Mouse (Mus musculus): Measurements from ENCODE around the gene Ahsg. TPM values are rescaled to one million over a fixed set of nuclear protein-coding genes. Genes with fewer than 3 reads are reported as not detected.
A peak's percentile ranks its signal among the peaks of the same experiment; 100 is the strongest.

Gene Ahsg
- polyA plus RNA-seq, 1 experiment from 2014 or later = not detected

GRCm38 (mm10) chr16:22912886-22913285 is 21.8 kb downstream of the Ahsg start:
- no peak overlapping the region for H3K4me2 ChIP-seq (ENCODE audit: low read depth, low read length)
- H3K36me3 ChIP-seq (replicated peaks; ENCODE audit: control insufficient read depth, insufficient read depth, low read depth, low read length) = no peaks in the 10 kb centered on the region
- H3K9me3 ChIP-seq (replicated peaks; ENCODE audit: control insufficient read depth, low read length) = no peaks in the 10 kb centered on the region
- ATAC-seq (replicated peaks; ENCODE audit: insufficient number of reproducible peaks, low FRiP score, low TSS enrichment, low read depth) (no peak), DNase-seq (ENCODE audit: low spot score) (no peak)
- no peak overlapping the region for H3K27ac ChIP-seq (replicated peaks; ENCODE audit: low read depth, low read length)
- no peak overlapping the region for H3K9ac ChIP-seq (replicated peaks; ENCODE audit: low read length)
- H3K27me3 ChIP-seq (ENCODE audit: control insufficient read depth, insufficient read depth, low read length) = no peaks in the 10 kb centered on the region
- 85% methylated on average over 6 of the region's 6 CpGs for WGBS
- H3K4me1 ChIP-seq (ENCODE audit: control insufficient read depth, insufficient read depth, low read length) = no peaks in the 10 kb centered on the region
- H3K4me3 ChIP-seq (ENCODE audit: low read depth, low read length) = no peak overlapping the region

- Histone ChIP-seq H3K27ac (replicated peaks; ENCODE audit: low read depth, low read length) (no peak overlapping the region), H3K27me3 (ENCODE audit: control insufficient read depth, insufficient read depth, low read length) (no peaks in the 10 kb centered on the region), H3K9me3 (replicated peaks; ENCODE audit: control insufficient read depth, low read length) (no peaks in the 10 kb centered on the region), H3K4me1 (ENCODE audit: control insufficient read depth, insufficient read depth, low read length) (no peaks in the 10 kb centered on the region), H3K9ac (replicated peaks; ENCODE audit: low read length) (no peak overlapping the region), H3K4me3 (ENCODE audit: low read depth, low read length) (no peak overlapping the region), H3K4me2 (ENCODE audit: low read depth, low read length) (no peak overlapping the region), H3K36me3 (replicated peaks; ENCODE audit: control insufficient read depth, insufficient read depth, low read depth, low read length) (no peaks in the 10 kb centered on the region)
- no peak for DNase-seq (ENCODE audit: low spot score)
- no peak for ATAC-seq (replicated peaks; ENCODE audit: insufficient number of reproducible peaks, low FRiP score, low TSS enrichment, low read depth)
Measured at GRCm38 (mm10) chr16:22914276-22914675, 23.2 kb downstream of the Ahsg start.

DNA sequence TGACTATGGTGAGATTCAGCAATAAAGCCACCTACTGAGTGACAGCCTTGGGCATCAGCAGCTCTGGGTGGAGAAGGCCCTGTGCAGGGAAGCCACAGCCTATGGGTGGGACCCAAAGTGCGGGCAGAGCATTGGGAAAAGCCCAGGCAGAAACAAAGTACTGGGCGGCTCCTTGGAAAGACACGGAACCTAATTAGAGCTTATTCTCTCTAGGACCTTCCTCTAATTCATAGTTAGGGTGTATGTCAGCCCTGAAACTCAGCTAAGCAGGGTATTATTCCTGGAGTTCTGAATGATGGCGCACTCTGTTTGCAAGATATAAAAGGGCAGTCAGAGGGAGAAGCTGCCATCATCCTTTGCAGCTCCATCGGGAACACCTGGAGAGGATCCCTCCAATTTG is 27.0 kb downstream of the Ahsg start, which contains the start of gene Fetub:
Gene Fetub, plus strand, starts transcription at position 301 of the 400 bp plus-strand sequence.
- Histone ChIP-seq H3K27me3 (ENCODE audit: control insufficient read depth, insufficient read depth, low read length) (no peaks in the 10 kb centered on the region), H3K4me1 (ENCODE audit: control insufficient read depth, insufficient read depth, low read length) (no peaks in the 10 kb centered on the region), H3K27ac (replicated peaks; ENCODE audit: low read depth, low read length) (no peak within 1 kb of the TSS), H3K36me3 (replicated peaks; ENCODE audit: control insufficient read depth, insufficient read depth, low read depth, low read length) (no peaks in the 10 kb centered on the region), H3K9ac (replicated peaks; ENCODE audit: low read length) (no peak within 1 kb of the TSS), H3K9me3 (replicated peaks; ENCODE audit: control insufficient read depth, low read length) (no peaks in the 10 kb centered on the region), H3K4me3 (ENCODE audit: low read depth, low read length) (no peak within 1 kb of the TSS), H3K4me2 (ENCODE audit: low read depth, low read length) (no peak within 1 kb of the TSS)
- DNase-seq (ENCODE audit: low spot score) = no peak
- WGBS = 94% methylated on average over 5 of the region's 5 CpGs
- 0 out of 2 replicates have a peak, but pooled peaks have one; percentile 44 for ATAC-seq (replicated peaks; ENCODE audit: insufficient number of reproducible peaks, low FRiP score, low TSS enrichment, low read depth)

- peak; percentile 67; the same call in 1 of the 2 replicates for ATAC-seq (replicated peaks; ENCODE audit: insufficient number of reproducible peaks, low FRiP score, low TSS enrichment, low read depth)
- no peak overlapping the region for H3K27ac ChIP-seq (replicated peaks; ENCODE audit: low read depth, low read length)
- peak; percentile 72 for DNase-seq (ENCODE audit: low spot score)
Measured at GRCm38 (mm10) chr16:22918664-22919312, 27.7 kb downstream of the Ahsg start.

DNA sequence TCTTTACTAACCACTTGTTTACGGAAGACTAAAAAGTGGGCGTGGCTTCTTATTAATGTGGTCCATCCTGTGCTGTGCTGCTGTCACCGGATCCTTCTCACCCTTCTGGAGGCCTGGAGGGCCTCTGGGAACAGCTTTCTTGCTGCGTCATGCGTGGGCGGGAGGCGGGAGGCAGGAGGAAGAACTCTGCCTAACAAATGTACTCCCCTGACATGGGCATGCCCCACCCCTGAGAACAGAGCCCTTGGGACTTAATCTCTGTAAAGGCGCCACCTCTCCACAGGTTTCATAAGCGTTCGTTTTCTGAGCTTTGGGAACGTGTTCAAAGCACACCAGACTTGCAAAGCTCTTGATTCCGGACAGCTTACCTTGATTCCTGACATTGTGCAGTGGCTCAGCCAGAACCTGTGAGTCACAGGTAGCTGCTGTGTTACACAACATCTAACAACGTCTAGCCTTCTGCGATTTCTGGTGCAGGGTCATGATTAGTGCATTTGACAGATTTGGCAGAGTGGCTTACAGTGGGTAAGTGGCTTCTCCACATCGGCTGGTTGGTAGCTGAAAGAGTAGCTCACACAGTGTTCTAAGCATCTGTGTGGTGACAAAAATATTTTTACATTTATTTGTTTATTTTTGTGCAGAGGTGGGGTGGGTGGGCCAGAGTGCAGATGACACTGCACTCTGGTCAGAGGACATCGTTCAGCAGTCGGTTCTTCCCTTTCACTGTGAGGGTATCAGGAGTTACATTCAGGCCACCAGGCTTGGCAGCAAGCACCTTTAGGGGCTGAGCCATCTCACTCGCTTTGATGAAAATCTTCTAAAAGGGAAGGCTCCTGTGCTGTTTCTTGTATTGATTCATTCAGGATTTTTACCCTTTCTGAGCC is 29.1 kb downstream of the Ahsg start:
- Histone ChIP-seq H3K9me3 (replicated peaks; ENCODE audit: control insufficient read depth, low read length) (no peaks in the 10 kb centered on the region), H3K36me3 (replicated peaks; ENCODE audit: control insufficient read depth, insufficient read depth, low read depth, low read length) (no peaks in the 10 kb centered on the region), H3K4me1 (ENCODE audit: control insufficient read depth, insufficient read depth, low read length) (no peaks in the 10 kb centered on the region), H3K27me3 (ENCODE audit: control insufficient read depth, insufficient read depth, low read length) (no peaks in the 10 kb centered on the region), H3K4me3 (ENCODE audit: low read depth, low read length) (no peak overlapping the region), H3K9ac (replicated peaks; ENCODE audit: low read length) (no peak overlapping the region), H3K27ac (replicated peaks; ENCODE audit: low read depth, low read length) (no peak overlapping the region), H3K4me2 (ENCODE audit: low read depth, low read length) (no peak overlapping the region)
- WGBS = 53% methylated on average over 18 of the region's 18 CpGs
- no peak for ATAC-seq (replicated peaks; ENCODE audit: insufficient number of reproducible peaks, low FRiP score, low TSS enrichment, low read depth)
- DNase-seq (ENCODE audit: low spot score) = peak; percentile 40

More at GRCm38 (mm10) chr16:22918664-22919312, 27.7 kb downstream of the Ahsg start:
- no peak overlapping the region for H3K9ac ChIP-seq (replicated peaks; ENCODE audit: low read length)
- H3K9me3 ChIP-seq (replicated peaks; ENCODE audit: control insufficient read depth, low read length) = no peaks in the 10 kb centered on the region
- no peak overlapping the region for H3K4me2 ChIP-seq (ENCODE audit: low read depth, low read length)
- H3K27me3 ChIP-seq (ENCODE audit: control insufficient read depth, insufficient read depth, low read length) = no peaks in the 10 kb centered on the region
- WGBS = 44% methylated on average over 15 of the region's 15 CpGs
- H3K4me1 ChIP-seq (ENCODE audit: control insufficient read depth, insufficient read depth, low read length) = no peaks in the 10 kb centered on the region
- no peak overlapping the region for H3K4me3 ChIP-seq (ENCODE audit: low read depth, low read length)
- H3K36me3 ChIP-seq (replicated peaks; ENCODE audit: control insufficient read depth, insufficient read depth, low read depth, low read length) = no peaks in the 10 kb centered on the region

DNA sequence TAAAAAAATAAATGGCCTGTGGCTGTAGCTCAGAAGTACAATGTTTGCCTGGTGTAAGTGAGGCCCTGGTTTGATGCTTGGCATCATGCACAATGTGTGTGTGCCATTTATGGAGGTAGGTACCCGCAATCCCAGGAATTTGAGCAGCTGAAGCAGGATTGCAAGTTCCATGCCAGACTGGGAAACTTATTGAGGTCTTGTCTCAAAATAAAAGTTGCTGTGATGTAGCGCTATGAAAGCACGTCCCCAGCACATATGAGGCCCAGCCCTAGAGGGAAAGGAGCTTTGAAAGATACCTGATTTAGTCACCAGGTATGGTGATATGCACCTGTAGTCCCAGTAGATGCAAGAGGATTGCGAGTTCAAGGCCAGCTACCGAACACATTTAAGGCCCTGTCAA is 30.7 kb downstream of the Ahsg start:
- Histone ChIP-seq H3K4me2 (ENCODE audit: low read depth, low read length) (no peak overlapping the region), H3K4me1 (ENCODE audit: control insufficient read depth, insufficient read depth, low read length) (no peaks in the 10 kb centered on the region), H3K9ac (replicated peaks; ENCODE audit: low read length) (no peak overlapping the region), H3K27me3 (ENCODE audit: control insufficient read depth, insufficient read depth, low read length) (no peaks in the 10 kb centered on the region), H3K4me3 (ENCODE audit: low read depth, low read length) (no peak overlapping the region), H3K27ac (replicated peaks; ENCODE audit: low read depth, low read length) (no peak overlapping the region), H3K9me3 (replicated peaks; ENCODE audit: control insufficient read depth, low read length) (no peaks in the 10 kb centered on the region), H3K36me3 (replicated peaks; ENCODE audit: control insufficient read depth, insufficient read depth, low read depth, low read length) (no peaks in the 10 kb centered on the region)
- WGBS = 91% methylated on average over 5 of the region's 5 CpGs
- no peak for DNase-seq (ENCODE audit: low spot score)
- no peak for ATAC-seq (replicated peaks; ENCODE audit: insufficient number of reproducible peaks, low FRiP score, low TSS enrichment, low read depth)

- no peaks in the 10 kb centered on the region for H3K36me3 ChIP-seq (replicated peaks; ENCODE audit: control insufficient read depth, insufficient read depth, low read depth, low read length)
- no peaks in the 10 kb centered on the region for H3K27me3 ChIP-seq (ENCODE audit: control insufficient read depth, insufficient read depth, low read length)
- no peak overlapping the region for H3K4me2 ChIP-seq (ENCODE audit: low read depth, low read length)
- ATAC-seq (replicated peaks; ENCODE audit: insufficient number of reproducible peaks, low FRiP score, low TSS enrichment, low read depth) (no peak), DNase-seq (ENCODE audit: low spot score) (no peak)
- no peaks in the 10 kb centered on the region for H3K4me1 ChIP-seq (ENCODE audit: control insufficient read depth, insufficient read depth, low read length)
- H3K9ac ChIP-seq (replicated peaks; ENCODE audit: low read length) = no peak overlapping the region
- no peak overlapping the region for H3K27ac ChIP-seq (replicated peaks; ENCODE audit: low read depth, low read length)
- 73% methylated on average over 4 of the region's 4 CpGs for WGBS
- H3K4me3 ChIP-seq (ENCODE audit: low read depth, low read length) = no peak overlapping the region
- no peaks in the 10 kb centered on the region for H3K9me3 ChIP-seq (replicated peaks; ENCODE audit: control insufficient read depth, low read length)
Measured at GRCm38 (mm10) chr16:22922433-22922832, 31.4 kb downstream of the Ahsg start.

- H3K36me3 ChIP-seq (replicated peaks; ENCODE audit: control insufficient read depth, insufficient read depth, low read depth, low read length) = no peaks in the 10 kb centered on the region
- 83% methylated on average over 6 of the region's 6 CpGs for WGBS
- H3K27me3 ChIP-seq (ENCODE audit: control insufficient read depth, insufficient read depth, low read length) = no peaks in the 10 kb centered on the region
- H3K4me1 ChIP-seq (ENCODE audit: control insufficient read depth, insufficient read depth, low read length) = no peaks in the 10 kb centered on the region
- DNase-seq (ENCODE audit: low spot score) (no peak), ATAC-seq (replicated peaks; ENCODE audit: insufficient number of reproducible peaks, low FRiP score, low TSS enrichment, low read depth) (no peak)
- no peak overlapping the region for H3K4me3 ChIP-seq (ENCODE audit: low read depth, low read length)
- no peak overlapping the region for H3K9ac ChIP-seq (replicated peaks; ENCODE audit: low read length)
- no peak overlapping the region for H3K4me2 ChIP-seq (ENCODE audit: low read depth, low read length)
- H3K27ac ChIP-seq (replicated peaks; ENCODE audit: low read depth, low read length) = no peak overlapping the region
- H3K9me3 ChIP-seq (replicated peaks; ENCODE audit: control insufficient read depth, low read length) = no peaks in the 10 kb centered on the region
Measured at GRCm38 (mm10) chr16:22929575-22929974, 38.5 kb downstream of the Ahsg start.
